Mouse (Mus musculus) right cerebral cortex, postnatal 4 days (tissue): ENCODE results near the gene Lcp1.

Experiments
- DNase-seq: peaks from one replicate; pipeline ENCODE4 v3.0.0-alpha.2; 2022

The Lcp1 gene

DNA sequence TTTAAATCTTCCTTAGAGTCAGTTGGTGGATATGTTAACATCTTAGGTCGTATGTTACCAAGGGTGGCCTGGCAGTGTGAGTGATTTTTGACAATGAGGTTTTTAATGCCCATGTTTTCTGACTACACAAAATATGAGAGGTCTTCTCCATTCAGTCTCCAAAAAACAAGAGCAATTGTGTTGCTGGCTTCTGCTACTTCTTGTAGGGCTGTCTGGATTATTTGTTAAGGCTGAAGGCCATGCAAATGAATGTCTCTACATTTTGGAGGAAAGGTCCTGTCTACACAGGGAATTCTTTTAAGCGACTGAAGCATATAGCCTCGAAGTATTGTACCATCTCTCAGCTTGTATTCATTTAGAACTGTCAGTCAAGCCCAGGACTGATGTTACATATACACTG lies 46.5 kb downstream of the Lcp1 start:
- no peak for DNase-seq

DNA sequence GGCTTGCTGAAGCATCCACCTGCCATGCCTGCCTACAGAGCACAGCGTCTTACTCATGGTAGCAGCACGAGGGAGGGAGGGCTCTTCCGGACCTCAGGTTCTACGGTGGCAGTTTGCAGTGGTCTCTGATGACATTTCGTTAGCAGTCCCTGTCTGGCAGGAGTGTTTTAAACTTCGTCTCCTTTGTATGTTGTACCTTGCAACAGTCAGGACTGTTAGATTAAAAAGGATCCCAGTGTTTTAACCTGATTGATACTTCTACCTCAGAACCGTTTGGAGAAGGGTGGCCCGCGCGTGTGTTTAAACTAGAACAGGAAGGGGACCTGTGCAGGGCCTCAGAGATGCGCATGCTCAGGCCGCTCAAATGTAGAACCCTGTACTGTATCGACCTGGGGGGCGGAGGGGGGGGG lies 47.5 kb downstream of the Lcp1 start:
- DNase-seq = no peak

DNA sequence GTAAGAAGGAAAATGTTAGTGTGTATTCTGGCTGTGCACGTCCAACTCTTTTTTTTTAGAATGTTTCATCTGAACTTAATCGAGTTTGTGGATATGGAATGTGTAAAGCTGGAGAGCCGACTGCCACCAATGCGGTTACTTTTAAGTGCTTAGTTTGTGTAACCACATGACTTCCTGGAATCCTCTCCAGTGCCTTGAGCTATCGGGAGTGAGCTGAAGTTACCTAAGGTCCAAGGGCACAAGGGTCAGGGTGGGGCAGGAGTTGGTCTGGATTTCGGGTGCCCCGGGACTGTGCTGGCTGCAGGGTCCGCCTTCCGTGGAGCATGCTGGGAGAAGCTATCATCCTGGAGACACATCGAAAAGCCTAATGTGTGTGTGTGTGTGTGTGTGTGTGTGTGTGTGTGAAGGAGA lies 47.9 kb downstream of the Lcp1 start:
- DNase-seq = no peak

DNA sequence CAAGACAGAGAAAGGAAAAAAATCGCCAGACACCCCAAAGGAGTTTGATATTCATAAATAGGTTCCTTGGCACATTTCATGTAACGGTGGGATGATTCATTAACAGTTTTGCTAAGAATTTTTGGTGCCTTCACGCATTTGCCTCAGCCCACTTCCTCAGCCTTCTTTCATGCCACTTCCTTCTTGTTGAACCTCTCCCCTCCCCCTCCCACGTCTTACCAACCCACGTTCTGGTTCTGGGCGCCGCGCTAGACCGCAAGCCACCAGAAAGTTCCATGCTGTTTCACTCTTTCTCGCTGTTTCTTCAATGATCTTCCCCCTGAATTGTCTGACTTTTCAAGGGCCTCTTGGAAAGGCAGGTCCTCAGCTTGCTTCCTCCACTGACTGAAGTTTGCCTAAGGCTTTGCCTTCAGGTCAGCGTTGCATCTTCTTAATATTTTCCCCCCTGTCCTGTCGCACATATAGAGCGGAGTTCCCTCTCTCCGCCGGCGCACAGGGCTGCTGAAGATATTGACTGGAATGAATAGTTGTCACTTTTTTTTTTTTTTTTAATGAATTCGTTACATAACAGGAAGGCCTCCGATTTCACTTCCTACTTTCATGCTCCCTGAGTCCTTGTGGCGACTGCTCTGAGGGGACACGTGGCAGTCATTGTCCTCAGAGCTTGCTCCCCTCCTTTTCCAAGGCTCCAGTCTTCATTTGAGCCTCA lies 48.5 kb downstream of the Lcp1 start:
- no peak for DNase-seq

- DNase-seq = no peak
Observed at GRCm38 (mm10) chr14:75180551-75180978, 49.7 kb downstream of the Lcp1 start.

- no peak for DNase-seq
Observed at GRCm38 (mm10) chr14:75181062-75181935, 50.4 kb downstream of the Lcp1 start.

GRCm38 (mm10) chr14:75182378-75182777 lies 51.5 kb downstream of the Lcp1 start:
- DNase-seq = no peak

DNA sequence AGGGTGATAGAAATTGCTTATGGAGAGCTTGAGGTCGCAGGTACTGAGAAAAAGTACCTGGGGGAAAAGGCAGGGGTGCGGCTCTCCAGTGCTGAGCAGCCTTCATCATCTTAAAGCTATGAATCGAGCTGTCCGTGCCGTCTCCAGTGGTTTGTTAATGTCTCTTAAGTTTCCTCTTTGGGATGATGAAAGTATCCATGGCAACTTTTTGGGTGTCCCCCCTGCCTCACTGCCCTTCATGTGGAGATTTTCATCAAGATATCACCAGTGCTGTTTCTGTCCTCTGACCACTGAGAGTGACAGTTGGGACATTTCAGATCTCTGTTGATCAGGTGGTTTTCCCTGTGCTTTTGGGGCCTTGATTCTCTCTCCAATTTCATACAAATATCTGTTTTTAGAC lies 51.9 kb downstream of the Lcp1 start:
- DNase-seq = no peak

DNA sequence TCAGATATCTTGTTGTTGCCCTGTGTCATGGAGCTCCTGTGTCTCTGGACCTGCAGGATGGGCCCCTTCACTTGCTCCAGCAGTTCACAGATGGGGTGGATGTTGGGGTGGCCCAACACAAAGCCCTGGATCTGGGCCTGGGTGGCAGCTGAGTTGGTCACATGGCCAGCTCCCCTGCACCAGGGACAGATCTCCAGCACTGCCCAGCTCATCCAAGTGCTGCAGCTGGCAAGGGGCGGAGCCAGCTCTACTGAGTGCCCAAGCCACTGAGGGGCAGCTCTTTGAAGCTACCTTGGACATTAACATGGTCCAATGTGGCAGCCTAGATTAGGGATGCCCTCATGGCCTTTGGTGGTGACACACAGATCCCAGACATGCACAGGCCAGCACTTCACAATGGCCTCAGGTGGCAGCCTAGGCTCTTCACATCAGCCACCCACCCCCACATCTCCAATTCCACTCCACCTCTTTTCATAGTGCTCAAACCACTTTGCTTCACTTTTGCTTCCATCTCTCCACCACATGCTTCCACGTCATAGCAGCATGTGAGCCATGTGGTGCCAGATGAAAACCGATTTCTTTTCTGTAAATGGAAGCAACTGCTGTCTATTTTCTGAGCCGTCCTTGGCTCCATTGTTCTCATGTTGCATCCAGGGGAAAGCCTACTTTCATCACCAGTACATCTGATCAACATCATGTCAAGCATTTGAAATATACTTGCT lies 53.3 kb downstream of the Lcp1 start:
- DNase-seq = no peak

DNA sequence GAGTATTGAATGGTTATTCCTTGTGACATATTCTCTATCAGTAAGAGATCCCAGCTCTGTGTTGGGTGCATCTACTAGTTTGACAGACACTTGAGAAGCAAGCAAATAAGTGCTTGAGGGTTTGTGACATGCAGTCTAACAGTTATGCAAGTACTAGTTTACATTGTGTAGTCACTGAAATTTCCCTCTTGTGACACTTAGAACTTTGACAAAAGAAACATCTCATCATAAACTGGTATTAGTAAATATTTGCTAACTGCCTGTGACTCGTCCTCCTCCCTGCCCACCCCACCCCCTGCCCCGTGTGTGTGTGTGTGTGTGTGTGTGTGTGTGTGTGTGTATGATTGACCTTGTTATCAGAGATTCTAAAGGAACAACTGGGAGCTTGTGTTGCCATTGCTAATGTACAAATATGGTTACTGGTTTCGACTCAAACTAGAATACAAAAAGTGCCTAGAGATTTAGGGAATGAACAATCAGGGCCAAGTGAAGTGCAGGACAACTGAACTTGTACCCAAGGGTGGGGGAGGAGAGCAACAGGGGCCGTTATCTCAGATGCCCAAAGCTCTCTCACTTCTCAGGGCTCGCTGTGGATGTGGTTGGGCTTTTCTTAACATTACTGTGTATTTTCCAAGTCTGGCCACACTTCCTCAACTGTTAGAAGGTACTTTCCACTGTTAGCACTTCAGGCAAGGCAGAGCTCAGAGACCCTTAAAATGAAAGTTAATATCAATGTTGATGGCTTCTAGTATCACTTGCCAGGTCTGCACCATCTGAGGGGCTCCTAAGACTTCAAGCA lies 55.1 kb downstream of the Lcp1 start:
- DNase-seq = no peak

DNA sequence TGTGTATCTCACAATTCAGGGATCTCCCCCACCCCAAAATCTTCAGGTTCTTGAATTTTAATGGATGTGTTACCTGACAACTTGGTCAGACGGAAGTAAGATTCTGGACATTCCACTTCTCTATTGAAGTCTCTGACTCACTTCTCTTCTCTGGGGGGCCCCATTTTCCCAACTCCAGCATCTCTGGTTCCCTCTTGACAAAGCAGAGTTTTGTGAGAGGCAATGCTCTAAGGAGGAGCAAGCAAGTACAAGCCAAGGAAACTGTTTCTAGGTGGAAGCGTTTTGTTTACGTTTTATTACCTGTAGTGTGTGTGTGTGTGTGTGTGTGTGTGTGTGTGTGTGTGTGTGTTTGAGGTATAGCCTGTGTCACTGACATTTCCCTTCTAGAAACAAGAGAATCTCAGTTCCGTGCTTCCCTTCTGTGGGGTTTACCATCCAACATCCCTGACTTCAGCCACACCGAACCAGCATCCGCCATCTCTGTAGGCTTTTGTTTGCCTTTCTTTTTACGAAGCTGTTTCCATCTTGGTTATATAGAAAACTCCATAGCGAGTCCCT lies 56.0 kb downstream of the Lcp1 start:
- DNase-seq = no peak

DNA sequence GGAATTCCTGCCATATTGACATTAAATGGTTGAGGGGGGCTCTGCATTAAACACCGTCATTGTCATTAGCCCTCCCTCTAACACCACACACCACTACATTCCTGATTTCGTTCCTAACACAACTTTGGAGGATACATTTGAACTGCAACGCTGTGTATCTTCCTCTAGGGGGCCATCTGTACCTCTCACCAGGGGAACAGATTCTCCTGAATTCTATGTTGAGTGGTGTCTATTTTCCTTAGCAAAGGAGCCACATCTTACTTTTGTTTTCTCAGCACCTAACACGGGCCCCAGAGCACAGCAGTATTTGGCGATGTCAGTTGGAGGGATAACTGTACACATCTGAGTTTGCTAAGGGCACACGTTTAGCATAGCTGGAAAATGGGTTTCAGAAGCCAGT lies 57.6 kb downstream of the Lcp1 start:
- no peak for DNase-seq

DNA sequence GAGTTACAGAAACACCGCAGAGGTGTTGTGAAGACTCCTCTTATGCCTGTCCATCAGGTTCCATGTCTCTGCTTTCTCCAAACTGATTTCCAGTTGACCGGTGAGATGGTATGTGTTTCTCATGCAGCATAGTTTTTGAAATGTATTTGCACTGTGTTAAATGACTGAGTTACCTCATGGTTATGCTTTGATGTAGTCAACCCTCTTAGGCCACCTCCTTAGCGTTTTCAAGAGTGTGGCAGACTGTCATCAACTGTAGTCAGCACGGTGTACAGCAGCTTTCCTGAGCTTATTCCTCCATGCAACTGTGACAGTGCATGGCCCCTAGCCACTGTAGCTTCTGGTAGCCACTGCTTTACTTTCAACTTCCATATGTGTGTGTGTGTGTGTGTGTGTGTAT lies 58.1 kb downstream of the Lcp1 start:
- DNase-seq = no peak

DNA sequence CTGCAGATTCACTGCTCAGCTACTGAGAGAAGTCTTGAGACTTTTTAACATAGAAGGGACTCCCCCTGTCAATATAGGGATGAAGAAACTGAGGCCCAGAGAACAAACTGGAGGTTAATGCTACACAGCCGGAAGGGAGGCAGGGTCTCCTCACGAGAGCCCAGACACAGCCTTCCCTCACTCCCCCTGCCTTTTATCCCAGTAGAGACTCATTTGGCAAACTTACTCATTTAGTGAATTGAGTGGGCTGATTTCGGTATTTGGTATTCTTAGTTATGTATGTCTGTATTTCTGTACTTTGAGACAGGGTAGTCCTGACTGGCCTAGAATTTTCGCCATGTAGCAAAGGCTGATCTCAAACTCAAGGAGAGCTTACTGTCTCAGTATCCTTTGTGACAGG lies 59.8 kb downstream of the Lcp1 start:
- DNase-seq = no peak

GRCm38 (mm10) chr14:75192427-75192826 lies 61.5 kb downstream of the Lcp1 start:
- DNase-seq = no peak

GRCm38 (mm10) chr14:75192858-75193257 lies 62.0 kb downstream of the Lcp1 start:
- no peak for DNase-seq

- DNase-seq = no peak
Observed at GRCm38 (mm10) chr14:75195530-75195929, 64.6 kb downstream of the Lcp1 start.

GRCm38 (mm10) chr14:75197027-75197426 lies 66.1 kb downstream of the Lcp1 start:
- peak; percentile 68 for DNase-seq

- no peak for DNase-seq
Observed at GRCm38 (mm10) chr14:75197660-75198059, 66.8 kb downstream of the Lcp1 start.

DNA sequence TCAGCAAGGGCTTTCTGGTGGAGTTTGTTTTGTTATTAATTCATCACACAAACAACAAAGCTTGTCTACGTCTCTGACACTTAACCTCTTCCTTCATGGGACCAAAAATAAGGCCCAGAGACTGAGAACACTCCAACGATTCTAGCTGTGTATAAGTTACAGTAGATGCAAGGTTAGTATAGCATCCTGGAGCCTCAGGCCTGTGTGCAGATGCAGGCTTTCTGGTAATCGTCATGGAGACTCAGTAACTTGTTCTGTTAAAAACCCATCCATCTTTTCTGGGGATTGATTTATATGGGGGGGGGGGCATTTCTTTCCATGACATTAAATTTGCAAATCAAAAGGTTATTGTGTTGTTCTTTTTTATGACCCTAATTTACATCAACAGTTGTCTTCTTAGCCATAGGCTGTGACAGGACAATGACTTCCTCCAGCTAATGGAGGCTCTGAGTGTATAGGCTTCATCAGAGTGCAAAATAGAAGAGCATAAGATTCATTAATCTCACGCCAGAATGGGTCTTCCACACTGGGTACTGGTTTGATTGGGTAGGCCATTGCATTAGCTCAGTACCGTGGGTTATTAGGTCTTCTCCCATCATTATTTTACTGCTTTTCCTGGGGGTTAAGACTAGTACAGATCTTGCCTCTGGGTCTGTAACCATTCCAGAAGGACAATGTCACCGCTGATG lies 74.6 kb downstream of the Lcp1 start:
- no peak for DNase-seq

DNA sequence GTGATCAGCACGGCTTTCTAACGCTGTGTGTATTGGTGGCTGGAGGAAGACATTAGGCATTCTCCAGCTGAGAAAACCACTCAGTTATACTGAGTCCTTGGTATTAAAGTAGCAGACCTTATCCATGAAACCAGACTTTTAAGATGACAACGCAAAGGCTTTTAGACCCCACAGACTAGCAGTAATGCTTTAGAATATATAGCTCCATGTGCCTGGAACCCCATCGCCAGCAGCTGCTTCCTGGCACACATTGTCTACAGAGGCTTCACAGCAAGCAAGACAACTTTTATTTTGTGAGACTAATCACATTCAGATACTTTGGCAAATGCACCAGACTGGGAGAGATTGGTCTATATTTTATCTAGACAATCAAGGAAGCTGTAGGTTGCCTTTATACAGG lies 75.4 kb downstream of the Lcp1 start:
- no peak for DNase-seq
